Mouse (Mus musculus) brain, embryonic 14.5 days (tissue): Measurements from ENCODE around the gene Pard3b. TPM values are rescaled to one million over a fixed set of nuclear protein-coding genes. Genes with fewer than 3 reads are reported as not detected.

ENCODE experiments used
- DNase-seq: peaks from one replicate; pipeline ENCODE4 v3.0.0-alpha.2; 2011; ENCODE audit warnings: low read depth
- CTCF ChIP-seq: fragments of 200-500 bp; IDR thresholded peaks from 2 replicates; pipeline ENCODE4 v1.5.1; 2012; ENCODE audit warnings: inconsistent platforms, mild to moderate bottlenecking, moderate library complexity, borderline replicate concordance; ENCODE audit not compliant: insufficient read depth, insufficient read length; ENCODE audit errors: extremely low read depth
- POLR2A ChIP-seq: fragments of 200-500 bp; IDR thresholded peaks from 2 replicates; pipeline ENCODE4 v1.6.1; 2012; ENCODE audit warnings: mild to moderate bottlenecking, inconsistent platforms, borderline replicate concordance; ENCODE audit not compliant: poor library complexity, insufficient read depth, insufficient read length, severe bottlenecking; ENCODE audit errors: extremely low read depth
- polyA plus RNA-seq: library from polyadenylated mRNA; depleted of rRNA; stranded (reverse); fragments of >200 nt; gene quantifications from 2 replicates; pipeline ENCODE4 v1.2.3, GENCODE M21; 2012

Pard3b gene
- polyA plus RNA-seq, 1 experiment, result 3.8 TPM

GRCm38 (mm10) chr1:62648116-62648515 lies 1009.5 kb downstream of the Pard3b start:
- DNase-seq, result peak; percentile 55
- TF ChIP-seq POLR2A, result no peak
- TF ChIP-seq CTCF, result no peak

- no peak for DNase-seq
Measured at GRCm38 (mm10) chr1:62648591-62648990, 1010.0 kb downstream of the Pard3b start.

GRCm38 (mm10) chr1:62650491-62650890 lies 1011.9 kb downstream of the Pard3b start:
- DNase-seq, result no peak
- no peak for TF ChIP-seq POLR2A
- no peak for TF ChIP-seq CTCF

More at GRCm38 (mm10) chr1:62648591-62648990, 1010.0 kb downstream of the Pard3b start:
- TF ChIP-seq POLR2A (no peak), CTCF (no peak)

- TF ChIP-seq POLR2A (no peak), CTCF (no peak)
- no peak for DNase-seq
Measured at GRCm38 (mm10) chr1:62654436-62654835, 1015.8 kb downstream of the Pard3b start.

DNA sequence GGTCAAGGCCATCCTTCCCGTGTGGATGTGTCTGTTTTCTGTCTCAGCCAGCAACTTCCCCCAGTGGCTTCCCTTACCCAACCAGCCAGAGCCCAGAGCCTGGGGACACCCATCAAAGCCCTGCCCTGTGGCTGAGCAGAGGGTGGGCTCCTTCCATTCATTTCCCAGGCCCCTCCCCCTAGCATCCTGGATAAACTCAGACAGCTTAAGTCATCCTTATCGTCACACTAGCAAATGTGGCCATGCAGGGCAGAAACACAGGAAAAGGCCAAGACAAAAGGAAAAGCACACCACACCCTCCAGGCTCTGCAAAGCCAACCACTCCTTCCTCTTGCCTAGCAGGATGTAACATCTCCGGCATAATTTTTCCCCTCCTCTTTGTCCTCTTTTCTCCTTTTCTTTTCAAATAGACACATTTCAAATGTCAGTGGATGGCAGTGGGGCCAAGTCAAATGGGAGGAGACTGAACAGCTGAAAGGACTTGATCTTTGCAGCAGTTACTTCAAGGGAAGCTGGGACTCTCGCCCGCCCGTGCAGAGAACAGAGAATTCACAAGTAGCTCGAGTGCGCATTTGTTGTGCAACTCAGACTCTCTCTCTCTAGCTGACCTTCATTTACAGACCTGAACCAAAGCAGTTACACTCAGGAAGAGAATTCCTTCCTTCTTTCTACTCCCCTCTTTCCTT lies 1026.5 kb downstream of the Pard3b start:
- TF ChIP-seq POLR2A (no peak), CTCF (no peak)
- DNase-seq, result peak; percentile 47

GRCm38 (mm10) chr1:62665771-62666730 lies 1027.4 kb downstream of the Pard3b start:
- no peak for DNase-seq
- TF ChIP-seq CTCF (no peak), POLR2A (no peak)

DNA sequence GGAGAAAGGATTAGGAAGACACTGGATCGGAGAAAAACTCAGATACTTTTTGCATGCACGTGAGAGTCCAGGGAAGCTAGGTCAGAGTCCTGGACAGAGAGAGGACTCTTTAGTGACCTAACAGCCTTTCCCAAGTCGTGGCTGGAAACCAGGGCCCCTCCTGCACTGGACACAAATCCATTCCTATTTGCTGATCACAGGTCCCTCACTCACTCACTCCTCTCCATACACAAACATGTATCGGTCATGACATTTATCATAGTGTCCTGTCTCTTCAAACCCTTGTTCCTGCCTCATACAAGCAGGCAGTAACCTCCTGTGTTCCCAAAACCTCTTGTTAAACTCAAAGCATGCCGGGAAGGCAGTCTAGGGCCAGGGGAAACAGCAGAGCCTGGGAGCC lies 1028.2 kb downstream of the Pard3b start:
- TF ChIP-seq POLR2A (no peak), CTCF (no peak)

DNA sequence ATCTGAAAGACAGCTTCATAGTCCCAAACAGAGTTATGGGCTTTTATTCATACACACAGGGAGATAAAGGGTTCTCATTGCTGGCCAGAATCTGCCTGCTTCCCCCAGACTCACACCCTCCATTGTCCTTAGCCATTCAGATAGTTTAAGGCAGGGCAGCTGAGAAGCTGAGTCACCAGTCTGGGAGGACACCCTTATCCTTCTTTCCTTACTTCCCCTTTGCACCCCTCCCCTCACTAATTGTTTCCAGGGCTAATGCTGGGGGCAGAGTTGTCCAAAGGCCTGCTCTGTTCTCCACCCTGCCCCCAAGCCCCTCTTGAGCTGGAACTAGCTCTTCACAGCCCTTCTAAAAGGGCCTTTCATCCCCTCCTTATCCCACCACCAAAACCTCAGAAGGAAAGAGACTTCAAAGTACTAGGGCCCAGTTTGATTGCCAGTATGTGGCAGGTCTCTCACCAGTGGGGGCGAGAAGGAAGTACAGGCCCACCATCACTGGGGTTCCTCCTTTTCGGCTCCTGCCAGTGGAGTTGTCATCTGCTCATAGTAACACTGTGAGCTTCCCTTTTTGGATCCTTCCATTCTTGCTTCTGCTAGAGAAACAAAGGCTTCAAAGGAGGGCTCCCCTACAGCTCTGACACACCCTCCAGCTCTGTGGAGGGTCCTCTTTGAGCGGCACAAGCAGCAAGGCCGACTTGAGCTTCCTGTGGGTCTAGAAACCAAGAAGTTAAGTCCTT lies 1040.2 kb downstream of the Pard3b start:
- no peak for DNase-seq
- TF ChIP-seq CTCF (no peak), POLR2A (no peak)

More for the DNA sequence above, 1028.2 kb downstream of the Pard3b start:
- no peak for DNase-seq

- no peak for TF ChIP-seq CTCF
- TF ChIP-seq POLR2A, result no peak
- no peak for DNase-seq
Measured at GRCm38 (mm10) chr1:62679466-62679865, 1040.8 kb downstream of the Pard3b start.

- DNase-seq, result peak; percentile 86
- TF ChIP-seq CTCF (no peak), POLR2A (no peak)
Measured at GRCm38 (mm10) chr1:62682456-62683385, 1044.1 kb downstream of the Pard3b start.
